Mouse (Mus musculus): Measurements from ENCODE around the gene Hist1h4n. TPM values are rescaled to one million over a fixed set of nuclear protein-coding genes. Genes with fewer than 3 reads are reported as not detected.
A peak's percentile ranks its signal among the peaks of the same experiment; 100 is the strongest.
"Not testable (repeated sequence)": the region's sequence is repeated elsewhere in the genome, so short reads cannot be mapped to it uniquely, and the experiment has no call there.

Hist1h4n gene
- polyA plus RNA-seq, 1 experiment from 2014 or later, result 10.7 TPM

DNA sequence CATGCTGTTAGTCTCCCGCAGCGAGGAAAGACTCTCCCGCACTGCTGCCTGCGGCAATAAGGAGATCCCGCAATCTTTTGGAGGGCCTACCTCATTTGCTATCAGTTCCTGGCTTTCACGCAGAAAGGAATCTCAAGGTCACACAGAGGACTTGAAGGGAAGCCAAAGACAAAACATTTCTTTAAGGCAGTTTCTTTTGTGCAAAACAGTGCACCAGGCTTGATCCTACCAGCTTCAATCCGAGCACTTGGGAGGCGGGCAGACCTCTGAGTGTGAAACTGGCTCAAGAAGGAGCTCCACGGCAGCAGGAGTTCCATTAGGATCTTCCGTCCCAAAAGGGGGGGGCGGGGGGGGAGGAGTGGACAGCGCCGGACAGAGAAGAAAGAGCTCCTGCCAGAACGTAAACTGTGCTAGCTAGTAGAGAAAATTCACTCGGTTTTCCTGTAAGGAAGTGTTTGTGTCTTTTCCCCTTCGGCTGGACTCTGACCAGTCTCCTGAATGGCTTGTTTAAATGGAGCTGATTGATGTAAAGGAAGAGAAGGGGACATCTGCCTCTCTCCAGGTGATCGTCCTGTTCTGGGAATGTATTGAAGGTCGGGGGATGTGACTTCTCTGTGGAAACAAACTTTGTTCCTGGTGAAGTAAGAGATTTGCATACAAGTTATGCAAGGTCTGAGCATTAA lies 41.3 kb downstream of the Hist1h4n start:
- Histone ChIP-seq H3K9ac (no peak overlapping the region), H3K36me3 (no peaks in the 10 kb centered on the region), H3K4me3 (replicated peaks) (peak overlapping the region; percentile 13; the same call in 1 of the 2 replicates), H3K27me3 (no peaks in the 10 kb centered on the region), H3K9me3 (replicated peaks) (no peaks in the 10 kb centered on the region), H3K4me2 (replicated peaks) (peak overlapping the region; percentile 41), H3K4me1 (peaks cover 19% of the 10 kb centered on the region), H3K27ac (replicated peaks) (no peak overlapping the region)
- no peak for ATAC-seq (ENCODE audit: insufficient number of reproducible peaks, low FRiP score, low TSS enrichment, low read depth)
- 17% methylated on average over 18 of the region's 18 CpGs for WGBS

DNA sequence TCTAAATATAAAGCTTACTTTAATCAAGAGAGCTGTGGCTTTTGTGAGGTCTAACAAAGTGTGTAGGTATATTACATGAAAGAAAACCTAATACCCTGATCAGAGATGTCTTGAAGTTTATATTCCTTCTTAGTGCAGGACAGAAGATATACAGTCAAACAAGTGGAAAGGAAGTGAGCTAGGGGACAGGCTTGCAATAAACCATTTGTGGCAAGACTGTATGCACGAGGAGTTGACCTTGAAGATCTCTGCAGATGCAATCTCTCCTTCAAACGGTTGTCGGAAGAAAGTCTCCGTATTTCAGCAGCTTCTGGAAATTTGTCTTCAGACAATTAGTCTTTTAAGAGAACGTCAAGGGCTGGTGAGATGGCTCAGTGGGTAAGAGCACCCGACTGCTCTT lies 42.1 kb downstream of the Hist1h4n start:
- Histone ChIP-seq H3K36me3 (no peaks in the 10 kb centered on the region), H3K27me3 (no peaks in the 10 kb centered on the region), H3K4me3 (replicated peaks) (no peak overlapping the region), H3K4me1 (peaks cover 20% of the 10 kb centered on the region), H3K27ac (replicated peaks) (no peak overlapping the region), H3K9me3 (replicated peaks) (no peaks in the 10 kb centered on the region), H3K9ac (no peak overlapping the region), H3K4me2 (replicated peaks) (no peak overlapping the region)
- 59% methylated on average over 6 of the region's 6 CpGs for WGBS
- no peak for ATAC-seq (ENCODE audit: insufficient number of reproducible peaks, low FRiP score, low TSS enrichment, low read depth)

DNA sequence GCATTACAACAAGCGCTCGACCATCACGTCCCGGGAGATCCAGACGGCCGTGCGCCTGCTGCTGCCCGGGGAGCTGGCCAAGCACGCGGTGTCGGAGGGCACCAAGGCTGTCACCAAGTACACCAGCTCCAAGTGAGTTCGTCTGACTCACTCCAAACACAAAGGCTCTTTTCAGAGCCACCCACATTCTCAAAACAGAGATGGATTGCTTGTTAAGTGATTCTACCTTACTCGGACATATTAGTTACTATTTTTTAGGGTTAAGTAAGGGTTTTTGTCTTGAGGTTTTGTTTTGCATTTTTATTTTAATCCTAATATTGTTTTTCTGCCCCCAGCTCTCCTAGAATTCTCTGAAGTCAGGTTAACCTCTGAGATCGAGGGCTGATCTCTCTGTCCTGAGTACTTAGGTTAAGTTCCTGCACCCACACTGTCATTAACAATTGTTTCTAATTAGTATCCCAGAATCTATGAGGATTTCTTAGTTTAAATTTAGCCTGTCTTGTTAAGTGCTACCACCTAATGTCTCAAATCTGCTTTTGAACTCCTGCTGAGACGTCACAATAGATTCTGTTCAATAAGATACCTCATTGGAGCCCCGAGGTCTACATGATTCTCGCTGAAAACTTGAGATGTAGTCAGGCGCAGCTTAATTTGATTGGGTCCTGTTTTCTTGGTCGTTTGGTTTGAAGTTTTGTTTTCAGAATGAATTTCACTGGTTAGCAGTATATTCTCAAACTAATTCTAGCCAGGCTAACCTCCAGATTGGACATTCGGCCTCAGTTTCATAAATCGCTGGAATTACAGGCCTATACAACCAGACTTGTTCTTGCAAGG lies 44.0 kb downstream of the Hist1h4n start:
- Histone ChIP-seq H3K27me3 (no peaks in the 10 kb centered on the region), H3K4me1 (peaks cover 30% of the 10 kb centered on the region), H3K27ac (replicated peaks) (peak overlapping the region; percentile 74), H3K4me2 (replicated peaks) (peak overlapping the region; percentile 53), H3K36me3 (no peaks in the 10 kb centered on the region), H3K9ac (no peak overlapping the region), H3K4me3 (replicated peaks) (peak overlapping the region; percentile 42; the same call in 1 of the 2 replicates), H3K9me3 (replicated peaks) (no peaks in the 10 kb centered on the region)
- 13% methylated on average over 16 of the region's 21 CpGs for WGBS
- peak; percentile 2; the same call in 1 of the 2 replicates for ATAC-seq (ENCODE audit: insufficient number of reproducible peaks, low FRiP score, low TSS enrichment, low read depth)

DNA sequence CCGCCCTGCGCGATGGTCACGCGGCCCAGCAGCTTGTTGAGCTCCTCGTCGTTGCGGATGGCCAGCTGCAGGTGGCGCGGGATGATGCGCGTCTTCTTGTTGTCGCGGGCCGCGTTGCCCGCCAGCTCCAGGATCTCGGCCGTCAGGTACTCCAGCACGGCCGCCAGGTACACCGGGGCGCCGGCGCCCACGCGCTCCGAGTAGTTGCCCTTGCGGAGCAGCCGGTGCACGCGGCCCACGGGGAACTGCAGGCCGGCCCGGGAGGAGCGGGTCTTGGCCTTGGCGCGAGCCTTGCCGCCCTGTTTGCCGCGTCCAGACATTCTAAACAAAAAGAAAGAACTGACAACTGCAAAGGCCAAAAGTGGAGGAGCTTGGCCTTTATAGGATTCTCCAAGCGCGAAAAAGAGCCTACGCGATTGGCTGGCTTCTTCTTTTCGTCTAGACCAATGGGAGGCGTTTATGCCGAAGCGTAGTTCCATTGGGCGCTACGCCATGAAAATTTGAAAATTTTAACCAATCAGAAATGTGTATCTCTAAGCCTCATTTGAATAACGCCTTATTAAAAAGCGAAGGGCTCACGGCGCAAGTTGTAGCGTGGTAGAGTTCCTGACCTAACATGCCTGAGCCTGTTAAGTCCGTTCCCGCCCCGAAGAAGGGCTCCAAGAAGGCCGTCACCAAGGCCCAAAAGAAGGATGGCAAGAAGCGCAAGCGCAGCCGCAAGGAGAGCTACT lies 44.9 kb downstream of the Hist1h4n start, which contains the start of the genes Hist1h2an and Hist1h2bp:
Gene Hist1h2an, minus strand, starts transcription at position 320 of the 731 bp plus-strand sequence.
Gene Hist1h2bp, plus strand, starts transcription at position 563 of the 731 bp plus-strand sequence.
- peaks cover 37% of the 10 kb centered on the region for H3K4me1 ChIP-seq
- H3K36me3 ChIP-seq; H3K9me3 ChIP-seq (replicated peaks); H3K27me3 ChIP-seq: not testable (repeated sequence)
- peak within 1 kb of the TSS; percentile 31; the same call in 1 of the 2 replicates for H3K9ac ChIP-seq
- WGBS, result under 1% methylated on average over 39 of the region's 63 CpGs
- ATAC-seq (ENCODE audit: insufficient number of reproducible peaks, low FRiP score, low TSS enrichment, low read depth), result peak; percentile 94
- peak within 1 kb of the TSS; percentile 53 for H3K4me2 ChIP-seq (replicated peaks)
- H3K27ac ChIP-seq (replicated peaks), result peak within 1 kb of the TSS; percentile 82
- H3K4me3 ChIP-seq (replicated peaks), result peak within 1 kb of the TSS; percentile 42

DNA sequence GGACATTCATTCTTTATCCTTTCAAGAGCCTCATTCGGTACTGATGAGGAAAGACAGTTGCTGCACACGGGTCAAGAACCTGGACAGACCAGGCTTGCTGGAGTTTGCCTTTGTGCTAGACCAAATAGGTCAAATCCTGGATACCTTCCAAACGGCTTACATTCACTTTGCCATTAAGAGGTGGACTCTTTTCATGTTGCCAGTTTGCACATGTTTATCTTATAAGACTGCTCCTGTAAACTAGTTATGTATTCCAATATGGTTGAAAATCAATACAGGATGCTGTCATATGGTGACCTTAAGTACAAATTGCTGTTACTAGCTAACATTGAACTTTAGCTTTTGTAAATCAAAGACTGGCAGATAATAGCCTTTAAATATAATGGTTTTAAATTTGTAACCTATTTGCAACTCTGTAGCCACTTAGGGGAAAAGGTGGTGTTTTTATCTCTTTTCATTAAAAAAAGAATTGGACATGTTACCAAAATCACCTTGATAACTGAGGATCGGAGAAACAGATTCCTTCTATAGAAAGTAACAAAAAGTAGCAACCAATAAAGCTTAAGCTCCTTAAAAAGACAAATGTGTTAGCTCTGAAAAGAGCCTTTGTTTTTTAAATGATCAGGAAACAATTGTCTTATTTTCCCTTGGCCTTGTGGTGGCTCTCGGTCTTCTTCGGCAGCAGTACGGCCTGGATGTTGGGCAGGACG lies 45.7 kb downstream of the Hist1h4n start:
- Histone ChIP-seq H3K4me2 (replicated peaks) (peak overlapping the region; percentile 53), H3K27ac (replicated peaks) (peak overlapping the region; percentile 82), H3K36me3 (no peaks in the 10 kb centered on the region), H3K27me3 (no peaks in the 10 kb centered on the region), H3K9me3 (replicated peaks) (no peaks in the 10 kb centered on the region), H3K9ac (peak overlapping the region; percentile 31; the same call in 1 of the 2 replicates), H3K4me3 (replicated peaks) (peak overlapping the region; percentile 42), H3K4me1 (peaks cover 38% of the 10 kb centered on the region)
- WGBS, result 2% methylated on average over 8 of the region's 8 CpGs
- no peak for ATAC-seq (ENCODE audit: insufficient number of reproducible peaks, low FRiP score, low TSS enrichment, low read depth)

DNA sequence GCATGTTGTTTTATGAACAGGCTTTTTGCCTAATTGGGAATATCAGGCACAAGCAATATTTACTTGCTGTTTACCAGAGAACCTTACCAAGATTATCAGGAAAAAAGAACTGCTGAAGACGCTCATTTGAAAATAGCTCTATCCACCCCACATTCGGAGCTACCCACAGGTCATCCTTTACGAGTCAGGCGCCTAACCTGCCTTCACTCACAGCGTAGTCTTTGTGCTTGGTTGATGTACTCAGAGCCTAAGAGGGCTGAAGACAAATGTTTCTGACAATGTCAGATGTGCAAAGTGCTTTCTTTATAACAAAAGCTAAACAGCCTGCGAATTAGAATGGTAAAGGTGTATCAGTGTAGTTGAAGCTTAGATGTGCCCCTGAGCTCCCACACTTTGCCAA lies 47.7 kb downstream of the Hist1h4n start:
- no peaks in the 10 kb centered on the region for H3K36me3 ChIP-seq
- H3K27ac ChIP-seq (replicated peaks), result peak overlapping the region; percentile 86
- 33% methylated on average over 6 of the region's 6 CpGs for WGBS
- H3K4me2 ChIP-seq (replicated peaks), result peak overlapping the region; percentile 65
- no peaks in the 10 kb centered on the region for H3K9me3 ChIP-seq (replicated peaks)
- H3K4me1 ChIP-seq, result peaks cover 46% of the 10 kb centered on the region
- no peak for ATAC-seq (ENCODE audit: insufficient number of reproducible peaks, low FRiP score, low TSS enrichment, low read depth)
- no peaks in the 10 kb centered on the region for H3K27me3 ChIP-seq
- no peak overlapping the region; the same call in 1 of the 2 replicates for H3K9ac ChIP-seq
- peak overlapping the region; percentile 44 for H3K4me3 ChIP-seq (replicated peaks)

DNA sequence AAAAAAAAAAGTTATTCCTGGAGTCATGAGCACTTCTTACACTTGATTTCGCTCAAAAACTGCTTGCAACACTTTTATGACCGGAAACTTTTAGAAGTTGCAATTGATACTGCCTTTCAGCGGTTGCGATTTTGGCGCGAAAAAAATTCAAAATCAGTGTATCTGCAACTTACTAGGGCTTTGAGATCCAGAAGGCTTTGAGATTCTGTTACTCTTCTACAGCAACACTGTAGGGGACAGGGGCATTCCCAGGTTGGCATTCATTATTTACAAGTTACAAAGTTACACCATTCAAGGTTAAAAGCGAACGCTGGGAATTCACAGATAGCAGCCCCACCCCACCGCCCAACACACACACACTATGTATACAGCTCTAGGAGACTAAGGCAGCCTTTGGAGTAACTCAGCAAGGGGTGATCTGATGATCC lies 48.2 kb downstream of the Hist1h4n start:
- no peaks in the 10 kb centered on the region for H3K27me3 ChIP-seq
- peaks cover 46% of the 10 kb centered on the region for H3K4me1 ChIP-seq
- no peak overlapping the region for H3K9ac ChIP-seq
- peak overlapping the region; percentile 86 for H3K27ac ChIP-seq (replicated peaks)
- peak overlapping the region; percentile 65 for H3K4me2 ChIP-seq (replicated peaks)
- WGBS, result 3% methylated on average over 9 of the region's 9 CpGs
- H3K36me3 ChIP-seq, result no peaks in the 10 kb centered on the region
- no peak for ATAC-seq (ENCODE audit: insufficient number of reproducible peaks, low FRiP score, low TSS enrichment, low read depth)
- no peaks in the 10 kb centered on the region for H3K9me3 ChIP-seq (replicated peaks)
- peak overlapping the region; percentile 44 for H3K4me3 ChIP-seq (replicated peaks)

DNA sequence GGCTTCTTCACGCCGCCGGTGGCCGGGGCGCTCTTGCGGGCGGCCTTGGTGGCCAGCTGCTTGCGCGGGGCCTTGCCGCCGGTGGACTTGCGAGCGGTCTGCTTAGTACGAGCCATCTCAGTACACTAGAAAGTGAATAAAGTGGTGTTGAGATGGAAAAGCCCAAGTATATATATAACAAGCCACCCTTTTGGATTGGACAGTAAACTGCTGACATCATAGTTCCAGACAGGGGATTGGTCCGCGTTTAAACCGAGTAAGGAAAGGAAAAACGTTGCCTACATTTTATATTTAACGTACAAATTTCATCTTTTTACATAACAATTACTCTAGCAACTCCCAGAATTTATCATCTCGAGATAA lies 48.8 kb downstream of the Hist1h4n start, which contains the start of gene Hist1h3i:
Gene Hist1h3i, minus strand, starts transcription at position 116 of the 363 bp plus-strand sequence.
- peak within 1 kb of the TSS; percentile 65 for H3K4me2 ChIP-seq (replicated peaks)
- no peaks in the 10 kb centered on the region for H3K9me3 ChIP-seq (replicated peaks)
- H3K27ac ChIP-seq (replicated peaks), result peak within 1 kb of the TSS; percentile 86
- peaks cover 47% of the 10 kb centered on the region for H3K4me1 ChIP-seq
- ATAC-seq (ENCODE audit: insufficient number of reproducible peaks, low FRiP score, low TSS enrichment, low read depth), result peak; percentile 77
- H3K4me3 ChIP-seq (replicated peaks), result peak within 1 kb of the TSS; percentile 44
- under 1% methylated on average over 15 of the region's 20 CpGs for WGBS
- H3K36me3 ChIP-seq, result no peaks in the 10 kb centered on the region
- H3K9ac ChIP-seq, result peak within 1 kb of the TSS; percentile 29; the same call in 1 of the 2 replicates
- no peaks in the 10 kb centered on the region for H3K27me3 ChIP-seq

DNA sequence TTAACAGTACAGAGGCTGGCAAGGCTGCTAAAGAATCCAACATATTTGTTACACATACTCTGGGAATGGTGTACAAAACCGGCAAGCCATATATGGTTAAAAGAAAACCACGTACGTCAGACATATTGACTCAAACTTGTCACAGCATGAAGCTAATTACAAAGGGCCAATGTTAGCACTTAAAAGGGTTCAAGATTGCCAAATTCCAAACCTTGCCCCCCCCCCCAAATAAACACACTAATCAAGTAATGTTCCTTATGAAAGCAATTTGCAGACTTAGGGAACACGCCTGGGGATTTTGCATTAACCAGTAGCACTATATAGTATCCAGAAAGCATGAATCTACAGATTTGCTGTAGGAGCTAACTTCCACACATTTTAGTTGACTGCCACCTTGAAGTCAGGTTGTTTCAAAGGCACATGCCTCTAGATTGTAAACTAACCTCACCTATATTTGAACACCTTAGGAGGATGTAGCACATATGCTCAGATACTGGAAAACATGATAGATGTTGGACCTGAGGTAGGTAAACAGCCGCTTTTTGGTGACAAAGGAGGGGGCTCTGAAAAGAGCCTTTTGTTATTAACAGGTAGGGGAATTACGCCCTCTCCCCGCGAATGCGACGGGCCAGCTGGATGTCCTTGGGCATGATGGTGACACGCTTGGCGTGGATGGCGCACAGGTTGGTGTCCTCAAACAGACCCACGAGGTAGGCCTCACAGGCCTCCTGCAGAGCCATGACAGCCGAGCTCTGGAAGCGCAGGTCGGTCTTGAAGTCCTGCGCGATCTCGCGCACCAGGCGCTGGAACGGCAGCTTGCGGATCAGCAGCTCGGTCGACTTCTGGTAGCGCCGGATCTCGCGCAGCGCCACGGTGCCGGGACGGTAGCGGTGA lies 49.4 kb downstream of the Hist1h4n start:
- Histone ChIP-seq H3K4me1 (peaks cover 43% of the 10 kb centered on the region), H3K27ac (replicated peaks) (peak overlapping the region; percentile 86), H3K4me3 (replicated peaks) (peak overlapping the region; percentile 44), H3K9ac (peak overlapping the region; percentile 29; the same call in 1 of the 2 replicates), H3K4me2 (replicated peaks) (peak overlapping the region; percentile 65)
- ATAC-seq (ENCODE audit: insufficient number of reproducible peaks, low FRiP score, low TSS enrichment, low read depth); H3K27me3 ChIP-seq; H3K36me3 ChIP-seq; H3K9me3 ChIP-seq (replicated peaks): not testable (repeated sequence)
- under 1% methylated on average over 14 of the region's 35 CpGs for WGBS

Measured in embryonic facial prominence, embryonic 15.5 days (tissue).